Mouse (Mus musculus): ENCODE measurements at regions not wholly inside any gene's neighbourhood (a gene's known extent, or its start where the extent isn't known, plus 50 kb on each side); places are given as distances from the start of the nearest gene placed in this dataset.

DNA sequence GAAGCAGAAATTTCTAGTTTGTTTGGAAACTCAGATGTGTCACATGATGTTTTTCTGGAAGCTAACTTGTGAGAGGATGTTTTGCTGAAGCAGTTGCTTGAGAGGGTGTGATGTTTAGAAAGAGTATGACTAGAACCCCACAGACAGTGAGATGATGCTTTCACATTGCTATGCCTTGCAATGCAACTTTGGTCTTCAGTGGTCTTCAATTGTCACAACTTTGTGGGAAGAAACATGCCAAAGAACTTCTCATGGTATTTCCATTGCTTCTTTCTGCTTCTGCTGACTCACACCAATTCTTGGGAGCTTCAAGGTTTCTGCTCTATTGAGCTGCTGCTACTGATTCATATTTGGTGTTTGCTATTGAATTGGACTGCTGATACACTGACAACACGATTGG, 365.3 kb upstream of the Tmem229a start:
- intact Hi-C loops (cut with DNase I) = no loop called here
- no peak for DNase-seq

DNA sequence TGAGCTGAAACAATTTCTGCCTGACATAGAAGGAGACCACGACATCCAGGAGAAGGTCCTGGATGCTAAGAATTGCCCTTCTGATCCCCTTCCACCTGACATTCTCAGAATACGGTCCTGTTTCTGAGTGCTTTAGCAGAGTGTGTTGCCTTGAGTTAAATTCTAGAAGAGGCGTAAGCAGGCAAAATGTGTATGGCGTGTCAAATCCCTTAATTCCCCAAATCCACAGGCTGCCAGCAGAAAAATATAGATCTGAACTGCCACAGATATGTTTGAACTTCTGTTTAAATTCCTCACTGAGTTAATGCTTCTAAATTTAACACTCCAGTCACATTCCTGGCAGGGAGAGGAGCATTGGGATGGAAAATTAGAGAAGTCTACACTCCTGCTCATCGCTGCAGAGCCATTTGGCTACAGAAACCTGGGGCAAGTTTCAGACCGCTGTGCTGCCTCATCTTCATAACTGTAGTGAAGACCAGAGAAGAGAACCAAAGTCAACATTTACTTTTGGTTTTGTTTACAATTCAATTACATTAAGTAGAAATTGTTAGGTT, 364.3 kb upstream of the Tmem229a start:
- no peak for DNase-seq
- intact Hi-C loops (cut with DNase I) = no loop called here

GRCm38 (mm10) chr6:25307471-25307870, 351.4 kb upstream of the Tmem229a start:
- intact Hi-C loops (cut with DNase I) = no loop called here

GRCm38 (mm10) chr6:25304844-25305504, 348.9 kb upstream of the Tmem229a start:
- intact Hi-C loops (cut with DNase I) = no loop called here
- DNase-seq = no peak

More at GRCm38 (mm10) chr6:25307471-25307870, 351.4 kb upstream of the Tmem229a start:
- DNase-seq = no peak

DNA sequence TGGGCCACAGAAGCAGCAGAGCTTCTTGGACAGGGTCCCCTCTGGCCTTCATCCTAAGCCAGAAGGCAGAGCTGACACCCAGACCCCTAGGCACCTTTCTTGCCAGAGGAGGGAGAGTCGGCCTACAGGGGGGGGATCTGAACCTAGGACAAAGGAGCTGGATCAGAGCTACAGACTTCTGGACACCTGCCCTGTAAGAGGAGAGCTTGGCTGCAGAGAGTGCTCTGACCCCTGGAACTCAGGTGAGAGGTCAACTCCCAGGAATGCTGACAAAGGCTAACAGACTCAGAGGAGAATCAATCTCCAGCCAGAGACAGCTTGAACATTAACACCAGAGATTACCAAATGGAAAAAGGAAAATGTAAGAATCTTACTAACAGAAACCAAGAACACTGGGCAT, 335.5 kb upstream of the Tmem229a start:
- intact Hi-C loops (cut with DNase I) = no loop called here
- DNase-seq = no peak

DNA sequence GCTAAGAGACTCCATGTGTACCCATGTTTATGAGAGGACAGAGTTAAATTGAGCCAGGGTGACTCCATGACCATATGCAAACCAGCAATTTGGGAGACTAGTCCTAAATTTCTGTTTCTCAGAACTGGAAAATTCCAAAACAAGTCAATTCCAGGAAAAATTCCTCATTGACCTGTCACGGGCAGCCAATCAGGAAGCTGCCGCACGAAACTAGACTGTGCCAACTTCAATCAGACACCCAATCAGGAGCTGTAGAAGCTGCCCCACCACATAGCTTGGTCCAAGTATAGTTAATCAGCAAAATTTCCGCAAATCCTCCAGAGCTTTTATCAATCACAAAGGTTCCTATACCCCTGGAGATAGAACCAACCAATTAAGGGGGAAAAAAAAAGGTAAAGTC, 331.5 kb upstream of the Tmem229a start:
- DNase-seq = no peak
- intact Hi-C loops (cut with DNase I) = no loop called here

GRCm38 (mm10) chr6:25286313-25286712, 330.2 kb upstream of the Tmem229a start:
- no peak for DNase-seq
- intact Hi-C loops (cut with DNase I) = no loop called here

- peak in 1 of 2 experiments; percentile 4 for DNase-seq
- intact Hi-C loops (cut with DNase I) = no loop called here
Observed at GRCm38 (mm10) chr6:25278509-25278908, 322.4 kb upstream of the Tmem229a start.

- intact Hi-C loops (cut with DNase I) = loop anchor here (2.0 kb wide), 1 partner anchor 431 kb away; no protein-coding TSS in a partner anchor
- DNase-seq = no peak
Observed at GRCm38 (mm10) chr6:25277703-25278447, 321.8 kb upstream of the Tmem229a start.

GRCm38 (mm10) chr6:25276221-25276620, 320.1 kb upstream of the Tmem229a start:
- intact Hi-C loops (cut with DNase I) = loop anchor here (2.0 kb wide), 1 partner anchor 433 kb away; no protein-coding TSS in a partner anchor

DNA sequence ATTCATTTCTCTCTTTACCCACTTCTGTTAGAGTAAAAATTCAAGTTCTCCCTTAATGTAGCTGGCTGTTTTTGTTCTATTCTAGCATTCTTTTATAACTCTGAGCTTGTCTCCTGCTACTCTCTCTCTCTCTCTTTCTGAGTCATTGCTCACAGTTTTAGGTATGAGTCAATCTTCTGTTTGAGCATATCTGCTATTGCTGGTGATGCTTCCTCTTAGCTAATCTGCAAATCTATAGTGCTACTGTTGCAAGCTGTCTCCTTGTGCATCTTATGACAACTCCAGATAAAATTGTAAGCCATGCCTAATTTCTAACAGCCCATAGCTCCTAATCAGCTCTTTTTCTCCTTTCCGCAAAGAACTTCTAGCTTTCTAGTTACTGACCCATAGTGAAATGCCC, 304.5 kb upstream of the Tmem229a start:
- intact Hi-C loops (cut with DNase I) = no loop called here

More at GRCm38 (mm10) chr6:25276221-25276620, 320.1 kb upstream of the Tmem229a start:
- peak; percentile 28 to 58 for DNase-seq

GRCm38 (mm10) chr6:25255762-25256161, 299.7 kb upstream of the Tmem229a start:
- intact Hi-C loops (cut with DNase I) = no loop called here
- DNase-seq = no peak

More for the DNA sequence above, 304.5 kb upstream of the Tmem229a start:
- DNase-seq = no peak

DNA sequence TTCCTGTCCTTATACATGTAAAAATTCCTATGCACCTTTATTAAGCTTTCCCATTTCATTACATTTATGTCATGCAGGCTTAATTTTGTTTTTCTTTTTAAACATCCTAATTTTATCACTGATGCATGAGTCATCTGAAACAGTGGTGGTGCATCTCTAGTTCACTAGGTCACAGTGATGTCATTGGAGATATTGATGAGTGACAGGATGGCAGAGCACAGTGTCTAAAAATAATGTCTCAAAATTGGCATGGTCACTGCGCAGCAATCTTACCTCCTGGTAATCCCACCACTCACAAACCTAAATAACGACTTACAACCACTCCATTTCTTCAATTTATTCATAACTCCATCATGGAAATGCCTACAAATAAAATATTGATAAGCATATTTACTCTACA, 280.9 kb upstream of the Tmem229a start:
- intact Hi-C loops (cut with DNase I) = no loop called here
- no peak for DNase-seq

- intact Hi-C loops (cut with DNase I) = no loop called here
- DNase-seq = no peak
Observed at GRCm38 (mm10) chr6:25236616-25237015, 280.5 kb upstream of the Tmem229a start.
